Mouse (Mus musculus): Measurements from ENCODE around the gene Pnrc2.

- TF ChIP-seq POLR2A (IDR thresholded peaks at IDR 0.05; ENCODE audit: borderline replicate concordance, extremely low read depth, low read depth, low read length) (no peak), CTCF (IDR thresholded peaks at IDR 0.05; ENCODE audit: insufficient read depth, low read length) (no peak)
These were observed 26.1 kb downstream of the Pnrc2 start for GRCm38 (mm10) chr4:135847581-135847980.

Measured in lung, adult 2 months (tissue).